Mouse (Mus musculus) lung, embryonic 16.5 days (tissue): ENCODE results near the gene Araf. TPM values are rescaled to one million over a fixed set of nuclear protein-coding genes. Genes with fewer than 3 reads are reported as not detected.

Experiments used
- ATAC-seq: fragments of 200-750 bp; cut with Nextera tagmentation; 2 replicates; pipeline ENCODE4 v1.8.0; 2017; ENCODE audit warnings: low read depth, mild to moderate bottlenecking, moderate library complexity
- H3K27ac ChIP-seq: fragments of 300-500 bp; sonication (generic); 2 replicates; pipeline ENCODE4 v1.5.1; 2014; ENCODE audit warnings: mild to moderate bottlenecking, control low read depth, low read length
- H3K27me3 ChIP-seq: fragments of 300-500 bp; sonication (generic); 2 replicates; pipeline ENCODE4 v1.6.1; 2014; ENCODE audit warnings: low read depth, low read length, mixed read lengths; ENCODE audit not compliant: control insufficient read depth, insufficient read depth
- H3K36me3 ChIP-seq: fragments of 300-500 bp; sonication (generic); 2 replicates; pipeline ENCODE4 v1.6.1; 2014; ENCODE audit warnings: low read length; ENCODE audit not compliant: control insufficient read depth, insufficient read depth
- H3K4me1 ChIP-seq: fragments of 300-500 bp; sonication (generic); replicated peaks from 2 replicates; pipeline ENCODE4 v1.6.1; 2014; ENCODE audit warnings: low read length, mixed read lengths; ENCODE audit not compliant: control insufficient read depth, insufficient read depth
- H3K4me2 ChIP-seq: fragments of 300-500 bp; sonication (generic); 2 replicates; pipeline ENCODE4 v1.6.1; 2014; ENCODE audit warnings: low read depth, low read length, control low read depth
- H3K4me3 ChIP-seq: fragments of 300-500 bp; sonication (generic); 2 replicates; pipeline ENCODE4 v1.5.1; 2014; ENCODE audit warnings: mild to moderate bottlenecking, low read length, control low read depth
- H3K9ac ChIP-seq: fragments of 300-500 bp; sonication (generic); 2 replicates; pipeline ENCODE4 v1.6.1; 2014; ENCODE audit warnings: low read length, control low read depth
- H3K9me3 ChIP-seq: fragments of 300-500 bp; sonication (generic); 2 replicates; pipeline ENCODE4 v1.6.1; 2016; ENCODE audit warnings: low read length; ENCODE audit not compliant: control insufficient read depth
- WGBS: fragments of 180-500 bp; shearing (Covaris S2); extraction: QIAGEN DNeasy Blood & Tissue Kit; methylation state at CpG from one replicate; pipeline ENCODE4 v1.1.7; 2014; 5-methylcytosine and 5-hydroxymethylcytosine counted together
- polyA plus RNA-seq: library from polyadenylated mRNA; unstranded; fragments of >200 nt; fragmentation: Nextera tagmentation; extraction: Ambion mirVana; gene quantifications from 2 replicates; pipeline ENCODE4 v1.2.1, GENCODE M21; 2015

Araf gene
- 107 and 118 TPM in 2 replicates for polyA plus RNA-seq

GRCm38 (mm10) chrX:20797681-20798080, at the start of gene Araf:
Gene Araf (plus strand): TSS chrX:20797814.
- Histone ChIP-seq H3K4me3 (peak within 1 kb of the TSS; percentile 52), H3K4me2 (peak within 1 kb of the TSS; percentile 59), H3K9ac (peak within 1 kb of the TSS; percentile 64), H3K27me3 (no peaks in the 10 kb centered on the region), H3K9me3 (no peaks in the 10 kb centered on the region), H3K4me1 (no peaks in the 10 kb centered on the region), H3K27ac (peak within 1 kb of the TSS; percentile 84), H3K36me3 (no peaks in the 10 kb centered on the region)
- 18% methylated on average over 5 of the region's 7 CpGs for WGBS
- ATAC-seq = peak; percentile 59

- Histone ChIP-seq H3K27me3 (no peaks in the 10 kb centered on the region), H3K4me1 (no peaks in the 10 kb centered on the region), H3K9ac (no peak overlapping the region), H3K36me3 (no peaks in the 10 kb centered on the region), H3K9me3 (no peaks in the 10 kb centered on the region), H3K4me3 (no peak overlapping the region), H3K27ac (no peak overlapping the region), H3K4me2 (no peak overlapping the region)
- ATAC-seq = no peak
- WGBS = 73% methylated on average over 2 of the region's 2 CpGs
Observed at GRCm38 (mm10) chrX:20748829-20749228, 48.8 kb upstream of the Araf start.

- Histone ChIP-seq H3K9ac (no peak overlapping the region), H3K36me3 (no peaks in the 10 kb centered on the region), H3K4me3 (no peak overlapping the region), H3K27me3 (no peaks in the 10 kb centered on the region), H3K4me2 (no peak overlapping the region), H3K27ac (no peak overlapping the region), H3K9me3 (no peaks in the 10 kb centered on the region), H3K4me1 (no peaks in the 10 kb centered on the region)
- 73% methylated on average over 4 of the region's 4 CpGs for WGBS
- no peak for ATAC-seq
Observed at GRCm38 (mm10) chrX:20761201-20761600, 36.4 kb upstream of the Araf start.

- no peak overlapping the region for H3K4me2 ChIP-seq
- 4% methylated on average over 1 of the region's 1 CpGs for WGBS
- no peak overlapping the region for H3K27ac ChIP-seq
- no peaks in the 10 kb centered on the region for H3K9me3 ChIP-seq
- no peaks in the 10 kb centered on the region for H3K4me1 ChIP-seq
- H3K27me3 ChIP-seq = no peaks in the 10 kb centered on the region
- peak; percentile 66; the same call in 1 of the 2 replicates for ATAC-seq
- no peak overlapping the region for H3K4me3 ChIP-seq
- no peak overlapping the region for H3K9ac ChIP-seq
- H3K36me3 ChIP-seq = no peaks in the 10 kb centered on the region
Observed at GRCm38 (mm10) chrX:20770697-20771381, 26.8 kb upstream of the Araf start.

- WGBS = 35% methylated on average over 2 of the region's 2 CpGs
- H3K4me1 ChIP-seq = no peaks in the 10 kb centered on the region
- H3K27me3 ChIP-seq = no peaks in the 10 kb centered on the region
- no peak for ATAC-seq
- H3K9ac ChIP-seq = no peak overlapping the region
- H3K27ac ChIP-seq = no peak overlapping the region
- H3K36me3 ChIP-seq = no peaks in the 10 kb centered on the region
- H3K4me2 ChIP-seq = no peak overlapping the region
- H3K4me3 ChIP-seq = no peak overlapping the region
- no peaks in the 10 kb centered on the region for H3K9me3 ChIP-seq
Observed at GRCm38 (mm10) chrX:20771666-20772065, 25.9 kb upstream of the Araf start.

- no peak overlapping the region for H3K27ac ChIP-seq
- H3K4me2 ChIP-seq = peak overlapping the region; percentile 43; the same call in 1 of the 2 replicates
- no peak overlapping the region for H3K9ac ChIP-seq
- H3K4me1 ChIP-seq = no peaks in the 10 kb centered on the region
- H3K27me3 ChIP-seq = no peaks in the 10 kb centered on the region
- no peaks in the 10 kb centered on the region for H3K9me3 ChIP-seq
- WGBS = 52% methylated on average over 19 of the region's 19 CpGs
- ATAC-seq = no peak
- H3K36me3 ChIP-seq = no peaks in the 10 kb centered on the region
- no peak overlapping the region for H3K4me3 ChIP-seq
Observed at GRCm38 (mm10) chrX:20775271-20776016, 22.2 kb upstream of the Araf start.

- no peaks in the 10 kb centered on the region for H3K9me3 ChIP-seq
- H3K4me2 ChIP-seq = no peak overlapping the region
- H3K4me3 ChIP-seq = no peak overlapping the region
- no peak overlapping the region for H3K27ac ChIP-seq
- no peaks in the 10 kb centered on the region for H3K27me3 ChIP-seq
- ATAC-seq = no peak
- H3K36me3 ChIP-seq = no peaks in the 10 kb centered on the region
- H3K4me1 ChIP-seq = no peaks in the 10 kb centered on the region
- H3K9ac ChIP-seq = no peak overlapping the region
Observed at GRCm38 (mm10) chrX:20777619-20778018, 20.0 kb upstream of the Araf start.

- Histone ChIP-seq H3K4me3 (no peak overlapping the region), H3K27me3 (no peaks in the 10 kb centered on the region), H3K27ac (no peak overlapping the region), H3K9ac (no peak overlapping the region), H3K4me2 (no peak overlapping the region), H3K9me3 (no peaks in the 10 kb centered on the region), H3K36me3 (no peaks in the 10 kb centered on the region), H3K4me1 (no peaks in the 10 kb centered on the region)
- 45% methylated on average over 2 of the region's 2 CpGs for WGBS
- ATAC-seq = no peak
Observed at GRCm38 (mm10) chrX:20787309-20787708, 10.3 kb upstream of the Araf start.

GRCm38 (mm10) chrX:20792417-20792816, 5.2 kb upstream of the Araf start:
- 31% methylated on average over 3 of the region's 3 CpGs for WGBS

More at GRCm38 (mm10) chrX:20792417-20792816, 5.2 kb upstream of the Araf start:
- no peaks in the 10 kb centered on the region for H3K27me3 ChIP-seq
- H3K9me3 ChIP-seq = no peaks in the 10 kb centered on the region
- H3K4me1 ChIP-seq = no peaks in the 10 kb centered on the region
- H3K27ac ChIP-seq = no peak overlapping the region
- H3K4me3 ChIP-seq = no peak overlapping the region
- no peaks in the 10 kb centered on the region for H3K36me3 ChIP-seq
- no peak overlapping the region for H3K9ac ChIP-seq
- ATAC-seq = no peak
- no peak overlapping the region for H3K4me2 ChIP-seq
